Mouse (Mus musculus) midbrain, embryonic 11.5 days (tissue): ENCODE results near the gene Cul4a. TPM values are rescaled to one million over a fixed set of nuclear protein-coding genes. Genes with fewer than 3 reads are reported as not detected.

Experiments
- ATAC-seq: fragments of 200-750 bp; cut with Nextera tagmentation; 2 replicates; pipeline ENCODE4 v1.8.0; 2017; ENCODE audit warnings: moderate TSS enrichment, moderate library complexity; ENCODE audit not compliant: low FRiP score
- DNase-seq: peaks from one replicate; pipeline ENCODE4 v3.0.0; 2015; ENCODE audit warnings: low spot score; ENCODE audit errors: missing footprints
- H3K27ac ChIP-seq: fragments of 300-500 bp; sonication (generic); 2 replicates; pipeline ENCODE4 v1.5.1; 2014; ENCODE audit warnings: low read depth, low read length
- H3K27me3 ChIP-seq: fragments of 300-500 bp; sonication (generic); 2 replicates; pipeline ENCODE4 v1.6.1; 2014; ENCODE audit warnings: mild to moderate bottlenecking, low read length, moderate library complexity, mixed read lengths; ENCODE audit not compliant: control insufficient read depth, insufficient read depth
- H3K36me3 ChIP-seq: fragments of 300-500 bp; sonication (generic); 2 replicates; pipeline ENCODE4 v1.6.1; 2014; ENCODE audit warnings: mild to moderate bottlenecking, low read length, moderate library complexity, mixed read lengths; ENCODE audit not compliant: control insufficient read depth, insufficient read depth
- H3K4me1 ChIP-seq: fragments of 300-500 bp; sonication (generic); 2 replicates; pipeline ENCODE4 v1.6.1; 2014; ENCODE audit warnings: low read length; ENCODE audit not compliant: control insufficient read depth, insufficient read depth
- H3K4me2 ChIP-seq: fragments of 300-500 bp; sonication (generic); 2 replicates; pipeline ENCODE4 v1.6.1; 2014; ENCODE audit warnings: mild to moderate bottlenecking, moderate library complexity
- H3K4me3 ChIP-seq: fragments of 300-500 bp; sonication (generic); 2 replicates; pipeline ENCODE4 v1.5.1; 2014; ENCODE audit warnings: low read depth, low read length
- H3K9ac ChIP-seq: fragments of 300-500 bp; sonication (generic); 2 replicates; pipeline ENCODE4 v1.6.1; 2014; ENCODE audit warnings: low read length
- H3K9me3 ChIP-seq: fragments of 300-500 bp; sonication (generic); 2 replicates; pipeline ENCODE4 v1.6.1; 2016; ENCODE audit warnings: low read length; ENCODE audit not compliant: control insufficient read depth
- WGBS: fragments of 180-500 bp; shearing (Covaris S2); extraction: QIAGEN DNeasy Blood & Tissue Kit; methylation state at CpG from one replicate; pipeline ENCODE4 v1.1.7; 2014; 5-methylcytosine and 5-hydroxymethylcytosine counted together
- polyA plus RNA-seq: library from polyadenylated mRNA; unstranded; fragments of >200 nt; fragmentation: Nextera tagmentation; extraction: Ambion mirVana; gene quantifications from 2 replicates; pipeline ENCODE4 v1.2.1, GENCODE M21; 2014

The Cul4a gene
- polyA plus RNA-seq, 1 experiment from 2014 or later: 90.1 TPM

DNA sequence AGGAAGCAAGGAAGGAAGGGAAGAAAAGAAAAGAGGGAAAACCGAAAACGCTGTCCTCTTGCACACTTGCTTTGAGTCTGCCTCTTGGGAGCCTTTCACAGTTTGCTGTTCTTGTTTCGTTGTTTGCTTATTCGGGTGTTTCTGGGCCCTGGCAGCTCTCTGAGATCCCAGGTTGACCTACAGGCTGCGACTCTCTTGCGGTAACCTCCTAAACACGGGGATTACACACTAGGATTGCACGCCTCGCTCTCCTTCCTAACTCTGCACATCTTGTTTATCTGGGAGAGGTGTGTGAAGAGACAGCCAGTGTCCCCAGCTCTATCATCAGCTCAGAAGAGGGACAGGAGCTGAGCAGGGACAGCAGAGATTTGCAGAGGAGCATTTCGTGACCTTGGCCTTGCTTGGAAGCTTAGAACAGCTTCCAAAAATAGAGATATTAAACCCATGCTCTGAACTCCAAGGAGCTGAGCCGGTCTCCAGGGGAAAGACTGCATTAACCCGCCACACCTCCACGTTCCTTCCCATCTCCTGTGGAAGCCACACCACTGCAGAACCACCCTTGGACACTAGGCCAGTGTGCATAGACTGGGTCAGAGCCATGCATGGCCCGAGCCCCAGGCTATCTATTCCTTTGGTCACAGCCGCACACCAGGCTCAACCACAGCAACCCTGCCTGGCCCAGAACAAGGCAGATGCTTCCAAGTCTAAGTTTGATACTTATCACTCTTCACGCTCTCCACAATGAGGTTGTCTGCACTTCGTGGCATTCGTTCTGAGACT, 75.7 kb downstream of the Cul4a start:
- no peak overlapping the region for H3K9ac ChIP-seq
- ATAC-seq (no peak), DNase-seq (no peak)
- no peak overlapping the region for H3K4me3 ChIP-seq
- no peak overlapping the region for H3K27ac ChIP-seq
- H3K36me3 ChIP-seq: peaks cover 4% of the 10 kb centered on the region; the same call in 1 of the 2 replicates
- H3K9me3 ChIP-seq: no peaks in the 10 kb centered on the region
- no peaks in the 10 kb centered on the region for H3K27me3 ChIP-seq
- H3K4me1 ChIP-seq: no peaks in the 10 kb centered on the region
- H3K4me2 ChIP-seq: no peak overlapping the region
- 82% methylated on average over 18 of the region's 18 CpGs for WGBS

DNA sequence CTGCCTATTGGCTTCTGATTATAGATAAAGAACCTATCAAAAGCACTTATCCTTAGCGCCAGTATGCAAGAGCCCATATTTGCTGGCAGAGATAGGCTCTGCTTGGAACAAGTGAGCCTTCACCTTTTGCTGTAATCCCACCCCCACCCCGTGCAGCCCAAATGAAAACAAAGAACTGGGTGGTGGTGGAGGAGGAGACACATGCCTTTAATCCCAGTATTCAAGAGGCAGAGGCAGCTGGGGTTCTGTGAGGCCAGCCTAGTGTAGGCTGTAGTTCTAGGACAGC, 76.2 kb downstream of the Cul4a start:
- WGBS: 45% methylated on average over 2 of the region's 2 CpGs
- Histone ChIP-seq H3K27ac (no peak overlapping the region), H3K36me3 (peaks cover under 1% of the 10 kb centered on the region; the same call in 1 of the 2 replicates), H3K4me1 (no peaks in the 10 kb centered on the region), H3K27me3 (no peaks in the 10 kb centered on the region), H3K4me2 (no peak overlapping the region), H3K9ac (no peak overlapping the region), H3K4me3 (no peak overlapping the region), H3K9me3 (no peaks in the 10 kb centered on the region)
- ATAC-seq (no peak), DNase-seq (no peak)

DNA sequence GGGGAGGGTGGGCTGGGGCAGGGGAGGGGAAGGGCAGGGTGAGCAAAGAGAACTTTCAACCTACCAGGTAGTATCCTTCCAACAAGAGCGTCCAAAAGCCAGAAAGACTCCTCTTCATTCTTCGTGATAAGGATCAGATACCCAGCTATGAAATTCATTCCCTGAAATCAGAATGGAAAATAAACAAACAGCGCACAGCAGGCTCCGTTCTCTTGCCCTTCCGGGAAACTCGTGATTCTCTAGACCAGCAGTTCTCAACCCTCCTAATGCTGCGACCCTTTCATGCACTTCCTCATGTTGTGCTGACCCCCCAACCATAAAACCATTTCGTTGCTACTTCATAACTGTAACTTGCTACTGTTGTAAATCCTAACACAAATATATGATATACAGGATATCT, 81.4 kb downstream of the Cul4a start:
- no peaks in the 10 kb centered on the region for H3K4me1 ChIP-seq
- no peak overlapping the region for H3K27ac ChIP-seq
- H3K27me3 ChIP-seq: no peaks in the 10 kb centered on the region
- DNase-seq (no peak), ATAC-seq (no peak)
- WGBS: 87% methylated on average over 8 of the region's 8 CpGs
- H3K9me3 ChIP-seq: no peaks in the 10 kb centered on the region
- H3K4me3 ChIP-seq: no peak overlapping the region
- H3K9ac ChIP-seq: no peak overlapping the region
- no peak overlapping the region for H3K4me2 ChIP-seq
- H3K36me3 ChIP-seq: no peaks in the 10 kb centered on the region

DNA sequence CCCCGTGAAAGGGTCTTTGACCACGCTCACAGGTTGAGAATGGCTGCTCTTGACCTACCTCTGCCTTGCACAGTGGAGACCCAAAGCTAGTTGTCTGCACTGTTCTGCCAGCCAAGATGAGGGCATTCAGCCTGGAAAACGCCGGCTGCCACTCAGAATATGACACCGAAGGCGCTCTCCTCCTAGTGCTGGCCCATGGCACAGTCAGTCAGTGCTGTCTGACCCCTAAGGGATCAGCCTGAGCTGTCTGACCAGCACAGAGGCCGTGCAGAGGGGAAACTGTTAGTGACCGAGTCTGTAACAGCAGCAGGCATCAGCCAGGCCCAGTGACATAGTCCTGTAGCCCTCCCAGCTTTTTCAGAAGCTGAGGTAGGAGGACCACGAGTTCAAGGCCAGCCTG, 81.8 kb downstream of the Cul4a start:
- H3K4me2 ChIP-seq: no peak overlapping the region
- H3K4me1 ChIP-seq: no peaks in the 10 kb centered on the region
- H3K36me3 ChIP-seq: no peaks in the 10 kb centered on the region
- ATAC-seq: no peak
- H3K27ac ChIP-seq: no peak overlapping the region
- DNase-seq: peak; percentile 54
- WGBS: 80% methylated on average over 9 of the region's 9 CpGs
- no peaks in the 10 kb centered on the region for H3K27me3 ChIP-seq
- no peak overlapping the region for H3K9ac ChIP-seq
- no peaks in the 10 kb centered on the region for H3K9me3 ChIP-seq
- H3K4me3 ChIP-seq: no peak overlapping the region

DNA sequence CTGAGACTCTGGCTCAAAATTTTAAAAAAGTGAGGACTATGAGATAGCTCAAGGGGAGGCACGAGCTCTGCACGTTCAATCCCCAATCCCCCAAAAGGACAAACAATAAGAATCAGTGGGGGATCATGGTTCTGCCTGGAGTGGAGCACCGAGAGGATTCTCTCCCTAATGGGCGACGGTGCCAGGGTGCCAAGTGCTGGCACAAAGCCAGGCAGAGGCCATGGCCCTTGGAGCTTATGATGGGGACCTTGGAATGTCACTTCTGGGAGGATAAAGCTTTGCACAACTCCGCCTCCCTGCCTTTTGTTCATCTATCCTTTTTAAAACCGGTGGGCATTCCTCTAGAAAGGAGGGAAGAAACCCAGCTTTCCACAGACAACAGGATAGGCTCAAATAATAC, 82.2 kb downstream of the Cul4a start:
- Histone ChIP-seq H3K4me1 (no peaks in the 10 kb centered on the region), H3K36me3 (no peaks in the 10 kb centered on the region), H3K9ac (no peak overlapping the region), H3K9me3 (no peaks in the 10 kb centered on the region), H3K27me3 (no peaks in the 10 kb centered on the region), H3K4me3 (no peak overlapping the region), H3K4me2 (no peak overlapping the region), H3K27ac (no peak overlapping the region)
- ATAC-seq: no peak
- DNase-seq: peak; percentile 45
- WGBS: 67% methylated on average over 7 of the region's 7 CpGs

DNA sequence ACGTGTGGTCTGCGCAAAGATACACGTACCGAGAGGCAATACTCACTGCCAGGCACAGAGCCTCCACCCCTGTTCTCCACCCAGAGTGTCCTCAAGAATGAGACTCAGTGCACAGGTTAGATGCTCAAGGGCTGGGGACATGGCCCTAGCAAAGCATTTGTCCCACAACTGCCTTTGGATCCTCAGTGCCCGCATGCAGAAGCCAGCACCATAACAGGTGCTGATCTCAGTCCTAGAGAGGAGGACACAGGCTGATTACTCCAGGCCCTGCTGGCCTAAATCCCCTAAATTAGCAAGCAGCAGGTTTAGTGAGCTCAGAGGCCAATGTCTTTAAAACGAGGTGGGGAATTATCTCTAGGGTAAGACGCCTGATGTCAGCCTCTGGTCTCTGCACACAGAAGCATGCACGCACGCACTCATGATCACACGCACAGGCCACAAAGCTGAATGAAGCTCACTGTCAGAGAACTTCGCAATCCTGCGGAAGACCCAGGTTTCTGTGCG, 82.7 kb downstream of the Cul4a start:
- Histone ChIP-seq H3K27ac (no peak overlapping the region), H3K4me1 (no peaks in the 10 kb centered on the region), H3K4me2 (no peak overlapping the region), H3K4me3 (no peak overlapping the region), H3K9me3 (no peaks in the 10 kb centered on the region), H3K27me3 (no peaks in the 10 kb centered on the region), H3K36me3 (no peaks in the 10 kb centered on the region), H3K9ac (no peak overlapping the region)
- ATAC-seq (no peak), DNase-seq (peak; percentile 70)
- 87% methylated on average over 13 of the region's 13 CpGs for WGBS

DNA sequence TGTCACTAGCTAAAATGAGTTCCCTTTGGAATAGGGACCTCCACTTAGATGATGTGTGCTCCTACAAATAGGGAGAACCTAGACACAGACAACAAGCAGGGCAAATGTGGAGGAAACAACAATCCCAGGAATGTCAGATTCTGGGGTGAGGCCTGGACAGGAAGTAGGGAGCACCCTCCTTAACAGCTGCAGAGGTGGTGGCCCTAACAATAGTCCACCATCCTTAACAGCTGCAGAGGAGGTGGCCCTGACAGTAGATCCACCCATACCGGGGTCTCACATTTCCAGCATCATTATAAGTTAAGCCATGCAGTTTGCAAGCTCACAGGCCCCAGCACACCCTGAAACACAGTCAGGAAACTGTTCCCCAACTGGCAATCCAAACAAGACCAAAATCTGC, 83.4 kb downstream of the Cul4a start:
- WGBS: 90% methylated on average over 1 of the region's 1 CpGs
- no peak overlapping the region for H3K4me2 ChIP-seq
- no peaks in the 10 kb centered on the region for H3K9me3 ChIP-seq
- DNase-seq: peak; percentile 14
- H3K27me3 ChIP-seq: no peaks in the 10 kb centered on the region
- no peak overlapping the region for H3K4me3 ChIP-seq
- no peak overlapping the region for H3K9ac ChIP-seq
- ATAC-seq: no peak
- no peak overlapping the region for H3K27ac ChIP-seq
- no peaks in the 10 kb centered on the region for H3K4me1 ChIP-seq
- H3K36me3 ChIP-seq: no peaks in the 10 kb centered on the region

DNA sequence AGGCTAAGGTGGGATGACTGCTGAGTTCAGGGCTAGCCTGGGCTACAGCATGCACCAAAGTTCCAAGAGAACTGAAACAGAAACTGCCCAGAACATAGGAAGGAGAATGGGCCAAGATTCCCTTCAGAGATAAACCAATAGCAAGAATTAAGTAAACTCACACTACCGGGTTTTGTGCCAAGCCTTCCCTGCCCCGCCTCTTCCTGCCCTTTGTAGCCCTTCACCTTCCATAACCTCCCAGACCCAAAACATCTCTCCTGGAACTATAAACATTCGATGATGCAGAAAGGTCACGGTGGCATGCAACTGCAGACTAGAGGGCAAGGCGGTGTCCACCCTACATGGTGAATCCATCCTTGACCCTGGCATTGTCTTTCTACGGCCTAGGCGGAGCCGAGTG, 84.8 kb downstream of the Cul4a start:
- no peak overlapping the region for H3K4me3 ChIP-seq
- no peak overlapping the region for H3K4me2 ChIP-seq
- H3K9ac ChIP-seq: no peak overlapping the region
- DNase-seq (no peak), ATAC-seq (no peak)
- no peaks in the 10 kb centered on the region for H3K27me3 ChIP-seq
- 88% methylated on average over 8 of the region's 8 CpGs for WGBS
- no peaks in the 10 kb centered on the region for H3K36me3 ChIP-seq
- H3K9me3 ChIP-seq: no peaks in the 10 kb centered on the region
- H3K4me1 ChIP-seq: no peaks in the 10 kb centered on the region
- no peak overlapping the region for H3K27ac ChIP-seq

DNA sequence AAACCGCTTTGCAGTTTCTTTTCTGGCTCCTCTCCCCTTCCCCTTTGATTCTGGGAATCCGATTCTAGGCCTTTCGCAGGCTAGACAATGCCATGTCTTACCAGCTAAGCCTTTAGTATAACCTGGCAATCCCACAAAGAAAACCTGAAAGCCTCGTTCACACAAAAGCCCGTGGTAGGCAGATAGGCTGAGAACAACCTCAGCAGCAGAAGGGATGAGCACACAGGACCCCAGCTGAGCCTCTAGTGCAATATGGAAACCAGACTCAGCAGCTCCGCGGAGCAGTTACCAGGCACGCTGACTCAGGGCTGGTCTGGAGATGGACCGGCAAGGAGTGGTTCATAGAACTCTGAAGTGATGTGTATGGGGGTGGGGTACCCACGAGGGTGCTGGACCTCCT, 89.4 kb downstream of the Cul4a start:
- peak overlapping the region; percentile 17; the same call in 1 of the 2 replicates for H3K4me2 ChIP-seq
- H3K9me3 ChIP-seq: no peaks in the 10 kb centered on the region
- peak overlapping the region; percentile 39 for H3K9ac ChIP-seq
- peaks cover 6% of the 10 kb centered on the region; the same call in 1 of the 2 replicates for H3K27me3 ChIP-seq
- peak overlapping the region; percentile 35; the same call in 1 of the 2 replicates for H3K27ac ChIP-seq
- ATAC-seq: no peak
- no peaks in the 10 kb centered on the region for H3K36me3 ChIP-seq
- WGBS: 20% methylated on average over 10 of the region's 10 CpGs
- peak; percentile 93 for DNase-seq
- H3K4me3 ChIP-seq: no peak overlapping the region
- 0 out of 2 replicates have a peak, but pooled peaks cover 3% of the 10 kb centered on the region for H3K4me1 ChIP-seq
